9 mouse cellular contexts compared by ENCODE assay signal in genomic region chr12:102733381-102733780, GRCm38 (mm10). TPM values are rescaled to one million over a fixed set of nuclear protein-coding genes. Genes with fewer than 3 reads are reported as not detected.
A peak's percentile ranks its signal among the peaks of the same experiment; 100 is the strongest.
DNase-seq lines count a peak whose midpoint lies in the region; ATAC-seq and TF ChIP-seq lines count a peak whose summit lies in the region.
"Had no signal": no experiment of that assay in that cellular context is flagged by ENCODE, and none has a peak within 500 bp of the region (broad histone marks: within the 10 kb centered on the region; RNA-seq: fewer than 3 reads in every experiment).

No protein-coding gene starts in this region.

- no peaks in the 10 kb centered on the region for H3K27me3 ChIP-seq in G1E (ENCODE audit: insufficient read depth, low read length)
- no peaks in the 10 kb centered on the region for H3K27me3 ChIP-seq in heart, postnatal 0 days (ENCODE audit: control insufficient read depth, insufficient read depth, low read length)
- H3K27me3 ChIP-seq in lung, postnatal 0 days (replicated peaks; ENCODE audit: insufficient read depth, low read length) = no peaks in the 10 kb centered on the region
- H3K27me3 ChIP-seq: lung, embryonic 15.5 days had no signal

- DNase-seq in left cerebral cortex, adult 2 months (ENCODE audit: extremely low spot score in 1 of 2, low spot score in 2 of 2) = peak in 1 of 2 experiments; percentile 49
- DNase-seq in left cerebral cortex, postnatal 36 days (ENCODE audit: low spot score in 2 of 2) = no peak
- DNase-seq in G1E (ENCODE audit: low spot score) = peak; percentile 57
- DNase-seq in brain, adult 2 months (ENCODE audit: low read depth, low spot score) = peak; percentile 56
- DNase-seq in heart, postnatal 0 days (ENCODE audit: low spot score) = peak; percentile 41
- DNase-seq in lung, postnatal 0 days (ENCODE audit: low spot score) = peak; percentile 53
- DNase-seq in spleen, postnatal 10 days (ENCODE audit: low spot score in 2 of 2) = peak; percentile 47 to 82

- H3K9me3 ChIP-seq in G1E (replicated peaks) = no peaks in the 10 kb centered on the region
- H3K9me3 ChIP-seq in heart, postnatal 0 days (replicated peaks; ENCODE audit: control insufficient read depth, low read length) = no peaks in the 10 kb centered on the region
- H3K9me3 ChIP-seq in lung, postnatal 0 days (ENCODE audit: low read length) = no peaks in the 10 kb centered on the region
- H3K9me3 ChIP-seq: lung, embryonic 15.5 days had no signal

- H3K36me3 ChIP-seq in G1E (replicated peaks) = peaks cover 10% of the 10 kb centered on the region
- H3K36me3 ChIP-seq in heart, postnatal 0 days (replicated peaks; ENCODE audit: control insufficient read depth, insufficient read depth, low read length) = no peaks in the 10 kb centered on the region
- H3K36me3 ChIP-seq in lung, postnatal 0 days (ENCODE audit: insufficient read depth, low read length) = no peaks in the 10 kb centered on the region
- H3K36me3 ChIP-seq: lung, embryonic 15.5 days had no signal

- 4% methylated on average over 5 of the region's 5 CpGs for WGBS in heart, postnatal 0 days
- 5% methylated on average over 4 of the region's 5 CpGs for WGBS in lung, postnatal 0 days

- no peak overlapping the region for H3K4me3 ChIP-seq in left cerebral cortex, adult 2 months
- H3K4me3 ChIP-seq in G1E (ENCODE audit: low read depth, low read length) = no peak overlapping the region
- no peak overlapping the region for H3K4me3 ChIP-seq in heart, postnatal 0 days (ENCODE audit: low read depth, low read length)
- no peak overlapping the region for H3K4me3 ChIP-seq in lung, postnatal 0 days (ENCODE audit: low read depth, low read length)
- H3K4me3 ChIP-seq: lung, embryonic 15.5 days had no signal

- no peak overlapping the region for H3K4me2 ChIP-seq in heart, postnatal 0 days (ENCODE audit: low read depth, low read length)
- no peak overlapping the region for H3K4me2 ChIP-seq in lung, postnatal 0 days (replicated peaks; ENCODE audit: low read depth, low read length)
- H3K4me2 ChIP-seq: lung, embryonic 15.5 days had no signal

- ATAC-seq in G1E (ENCODE audit: extremely low read depth, insufficient number of reproducible peaks, low FRiP score, poor library complexity, severe bottlenecking) = peak; percentile 36
- no peak for ATAC-seq in heart, postnatal 0 days (ENCODE audit: insufficient read depth, low read depth)
- no peak for ATAC-seq in lung, postnatal 0 days
- ATAC-seq in cerebellum, adult (ENCODE audit: insufficient number of reproducible peaks, low FRiP score, low TSS enrichment) = no peak

- peak; percentile 59 for TF ChIP-seq CTCF in left cerebral cortex, adult 2 months (IDR thresholded peaks at IDR 0.05)
- TF ChIP-seq CTCF in G1E (IDR thresholded peaks at IDR 0.05; ENCODE audit: low read depth, low read length) = peak; percentile 88
- TF ChIP-seq CTCF in heart, postnatal 0 days (IDR thresholded peaks at IDR 0.05; ENCODE audit: low read depth) = peak; percentile 62
- peak; percentile 79 for TF ChIP-seq CTCF in lung, postnatal 0 days (IDR thresholded peaks at IDR 0.05)

- no peak overlapping the region for H3K27ac ChIP-seq in left cerebral cortex, adult 2 months
- no peak overlapping the region for H3K27ac ChIP-seq in heart, postnatal 0 days (ENCODE audit: low read depth)
- no peak overlapping the region for H3K27ac ChIP-seq in lung, postnatal 0 days (ENCODE audit: low read length)
- H3K27ac ChIP-seq: lung, embryonic 15.5 days had no signal

- no peak for TF ChIP-seq EP300 in heart, postnatal 0 days (IDR thresholded peaks at IDR 0.05; ENCODE audit: low read depth)
- TF ChIP-seq EP300 in lung, postnatal 0 days (IDR thresholded peaks at IDR 0.05) = no peak

- peaks cover 25% of the 10 kb centered on the region for H3K4me1 ChIP-seq in G1E (ENCODE audit: insufficient read depth, low read depth, low read length)
- H3K4me1 ChIP-seq in heart, postnatal 0 days (ENCODE audit: control insufficient read depth, insufficient read depth) = peaks cover 7% of the 10 kb centered on the region; the same call in 1 of the 2 replicates
- H3K4me1 ChIP-seq in lung, postnatal 0 days (ENCODE audit: insufficient read depth, low read depth, low read length) = no peaks in the 10 kb centered on the region; the same call in 1 of the 2 replicates

- no peak overlapping the region for H3K9ac ChIP-seq in heart, postnatal 0 days (replicated peaks; ENCODE audit: low read depth, low read length)
- H3K9ac ChIP-seq in lung, postnatal 0 days (replicated peaks; ENCODE audit: low read depth) = no peak overlapping the region
- H3K9ac ChIP-seq: lung, embryonic 15.5 days had no signal

- intact Hi-C loops in left cerebral cortex, adult 2 months (cut with DNase I) = no loop called here
- intact Hi-C loops in left cerebral cortex, postnatal 36 days (cut with DNase I) = no loop called here

RNA-seq across cellular contexts. Expression of gene Moap1, which starts 10.1 kb away (rescaled TPM):
- total RNA-seq in left cerebral cortex, adult 2 months (2021) = 10 to 100 TPM; 24.4 to 33.8 TPM
- 10 to 100 TPM; 28.9 to 30.6 TPM for total RNA-seq in left cerebral cortex, postnatal 36 days (2021)
- total RNA-seq in G1E (2014; fragmentation: Nextera tagmentation) = 36.0 and 41.9 TPM in 2 replicates
- total RNA-seq in G1E (2017) = 16.3 and 22.3 TPM in 2 replicates
- 2.7 and 3.6 TPM in 2 replicates for polyA plus RNA-seq in G1E (2012)
- 1.2 TPM in 1 of 2 replicates, not detected in the other for total RNA-seq in heart, postnatal 0 days (2014; rRNA removed; ENCODE audit: low replicate concordance)
- polyA plus RNA-seq in heart, postnatal 0 days (2015; fragmentation: Nextera tagmentation; extraction: Ambion mirVana) = 11.3 and 11.6 TPM in 2 replicates
- 9.7 and 10.1 TPM in 2 replicates for polyA plus RNA-seq in lung, postnatal 0 days (2015; fragmentation: Nextera tagmentation; extraction: Ambion mirVana)

RNA-seq across cellular contexts. Expression of gene Tmem251, which starts 10.2 kb away (rescaled TPM):
- total RNA-seq in left cerebral cortex, adult 2 months (2021) = 1 to 10 TPM; 5.6 to 5.7 TPM
- 1 to 10 TPM; 5.4 TPM for total RNA-seq in left cerebral cortex, postnatal 36 days (2021)
- total RNA-seq in G1E (2014; fragmentation: Nextera tagmentation) = 5.1 and 8.8 TPM in 2 replicates
- 22.6 TPM in 2 replicates for total RNA-seq in G1E (2017)
- polyA plus RNA-seq in G1E (2012) = 2.3 and 3.2 TPM in 2 replicates
- 2.6 and 9.3 TPM in 2 replicates for total RNA-seq in heart, postnatal 0 days (2014; rRNA removed; ENCODE audit: low replicate concordance)
- 7.7 and 10.0 TPM in 2 replicates for polyA plus RNA-seq in heart, postnatal 0 days (2015; fragmentation: Nextera tagmentation; extraction: Ambion mirVana)
- 9.9 and 12.5 TPM in 2 replicates for polyA plus RNA-seq in lung, postnatal 0 days (2015; fragmentation: Nextera tagmentation; extraction: Ambion mirVana)

RNA-seq across cellular contexts. Expression of gene Gm28051, which starts 24.2 kb away (rescaled TPM):
- not detected for total RNA-seq in left cerebral cortex, adult 2 months (2021)
- not detected for total RNA-seq in left cerebral cortex, postnatal 36 days (2021)
- total RNA-seq in G1E (2014; fragmentation: Nextera tagmentation) = not detected in 2 replicates
- total RNA-seq in G1E (2017) = 0.87 TPM in 1 of 2 replicates, not detected in the other
- polyA plus RNA-seq in G1E (2012) = 6.0 and 9.1 TPM in 2 replicates
- not detected in 2 replicates for total RNA-seq in heart, postnatal 0 days (2014; rRNA removed; ENCODE audit: low replicate concordance)
- polyA plus RNA-seq in heart, postnatal 0 days (2015; fragmentation: Nextera tagmentation; extraction: Ambion mirVana) = not detected in 2 replicates
- not detected in 2 replicates for polyA plus RNA-seq in lung, postnatal 0 days (2015; fragmentation: Nextera tagmentation; extraction: Ambion mirVana)
- polyA plus RNA-seq: lung, embryonic 15.5 days had no signal

RNA-seq across cellular contexts. Expression of gene Gon7, which starts 24.2 kb away (rescaled TPM):
- 10 to 100 TPM; 15.8 to 18.1 TPM for total RNA-seq in left cerebral cortex, adult 2 months (2021)
- 10 to 100 TPM; 12.7 to 14.5 TPM for total RNA-seq in left cerebral cortex, postnatal 36 days (2021)
- 35.2 and 41.2 TPM in 2 replicates for total RNA-seq in G1E (2014; fragmentation: Nextera tagmentation)
- total RNA-seq in G1E (2017) = 60.8 and 61.5 TPM in 2 replicates
- polyA plus RNA-seq in G1E (2012) = 19.4 and 22.7 TPM in 2 replicates
- total RNA-seq in heart, postnatal 0 days (2014; rRNA removed; ENCODE audit: low replicate concordance) = 1.8 and 5.7 TPM in 2 replicates
- 17.2 and 20.5 TPM in 2 replicates for polyA plus RNA-seq in heart, postnatal 0 days (2015; fragmentation: Nextera tagmentation; extraction: Ambion mirVana)
- polyA plus RNA-seq in lung, postnatal 0 days (2015; fragmentation: Nextera tagmentation; extraction: Ambion mirVana) = 15.1 and 17.6 TPM in 2 replicates

RNA-seq across cellular contexts. Expression of gene Ubr7, which starts 24.4 kb away (rescaled TPM):
- total RNA-seq in left cerebral cortex, adult 2 months (2021) = 10 to 100 TPM; 30.9 to 32.0 TPM
- 10 to 100 TPM; 33.7 to 34.0 TPM for total RNA-seq in left cerebral cortex, postnatal 36 days (2021)
- total RNA-seq in G1E (2014; fragmentation: Nextera tagmentation) (71.7 and 76.6 TPM in 2 replicates), G1E (2017) (149 and 165 TPM in 2 replicates)
- polyA plus RNA-seq in G1E (2012) = 51.1 and 53.8 TPM in 2 replicates
- total RNA-seq in heart, postnatal 0 days (2014; rRNA removed; ENCODE audit: low replicate concordance) = 44.0 and 52.3 TPM in 2 replicates
- polyA plus RNA-seq in heart, postnatal 0 days (2015; fragmentation: Nextera tagmentation; extraction: Ambion mirVana) = 22.4 and 23.5 TPM in 2 replicates
- 20.7 and 23.1 TPM in 2 replicates for polyA plus RNA-seq in lung, postnatal 0 days (2015; fragmentation: Nextera tagmentation; extraction: Ambion mirVana)

Comparison
In these comparisons a context has a peak if more than half of its experiments do, and no peak if none do; other contexts are left out.
1. DNase-seq: peak in G1E (single experiment), brain, adult 2 months (single experiment), heart, postnatal 0 days (single experiment), lung, postnatal 0 days (single experiment) and spleen, postnatal 10 days (2 of 2); none in left cerebral cortex, postnatal 36 days (0 of 2).
2. Peak in every context shown above with its lines, with median percentiles within 50 percentile points of each other: CTCF ChIP-seq.